Mouse (Mus musculus) lung, adult 2 months (tissue): ENCODE data around the gene Ablim1. TPM values are rescaled to one million over a fixed set of nuclear protein-coding genes. Genes with fewer than 3 reads are reported as not detected.

ENCODE experiments used
- DNase-seq: peaks from one replicate; pipeline ENCODE4 v3.0.0; 2022
- H3K4me1 ChIP-seq: fragments of 200-500 bp; 2 replicates; pipeline ENCODE4 v1.6.1; 2011; ENCODE audit warnings: low read length; ENCODE audit not compliant: control insufficient read depth, insufficient read depth
- H3K4me3 ChIP-seq: fragments of 200-500 bp; replicated peaks from 2 replicates; pipeline ENCODE3; 2011; ENCODE audit warnings: low read depth, mild to moderate bottlenecking, control low read depth, low read length; ENCODE audit errors: extremely low read depth
- CTCF ChIP-seq: fragments of 200-500 bp; IDR thresholded peaks from 2 replicates; pipeline ENCODE4 v1.5.1; 2011; ENCODE audit warnings: mild to moderate bottlenecking, low read length, control low read depth; ENCODE audit not compliant: insufficient read depth
- POLR2A ChIP-seq: fragments of 200-500 bp; IDR thresholded peaks from 2 replicates; pipeline ENCODE4 v1.6.1; 2011; ENCODE audit warnings: low read depth, mild to moderate bottlenecking, control low read depth, low read length, borderline replicate concordance; ENCODE audit errors: extremely low read depth
- WGBS: fragments of 180-500 bp; shearing (Covaris S2); methylation state at CpG from one replicate; pipeline ENCODE4 v1.1.7; 2018; 5-methylcytosine and 5-hydroxymethylcytosine counted together
- polyA plus RNA-seq: library from polyadenylated mRNA; depleted of rRNA; stranded (reverse); fragments of >200 nt; gene quantifications from 2 replicates; pipeline ENCODE4 v1.2.3, GENCODE M21; 2012

Gene Ablim1
- polyA plus RNA-seq, 1 experiment: 71.3 TPM

DNA sequence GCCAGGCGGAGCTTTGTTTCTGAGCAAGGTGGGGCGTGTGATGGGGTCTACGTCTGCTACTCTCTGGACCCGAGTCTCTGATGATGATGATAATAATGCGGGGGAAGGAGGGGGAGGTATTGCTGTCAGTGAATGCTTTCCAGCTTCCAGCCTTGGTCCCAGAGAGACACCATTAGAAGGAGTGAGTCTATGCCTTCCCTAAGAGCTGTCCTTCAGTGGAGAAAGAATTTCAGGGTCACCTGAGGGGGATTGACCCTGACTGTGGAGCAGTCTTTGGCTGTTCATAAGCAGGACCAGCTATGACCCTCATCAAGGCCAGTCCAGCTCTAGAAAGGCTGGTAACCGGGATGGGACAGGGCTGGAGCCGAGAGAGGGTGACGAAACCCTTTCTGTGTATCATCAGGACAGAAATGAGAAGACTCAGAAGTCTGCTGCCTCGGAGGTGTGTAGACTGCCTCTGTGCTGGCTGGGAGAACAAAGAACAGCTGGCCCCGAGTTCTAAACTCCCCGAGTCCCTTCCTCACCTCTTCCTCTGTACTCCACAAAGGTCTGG lies 370 bp upstream of the Ablim1 start:
- WGBS: 43% methylated on average over 11 of the region's 11 CpGs
- DNase-seq: no peak
- Histone ChIP-seq H3K4me3 (peak overlapping the region; percentile 55), H3K4me1 (no peaks in the 10 kb centered on the region)
- TF ChIP-seq POLR2A (no peak), CTCF (no peak)

- 63% methylated on average over 3 of the region's 3 CpGs for WGBS
- H3K4me3 ChIP-seq: peak overlapping the region; percentile 55
- H3K4me1 ChIP-seq: no peaks in the 10 kb centered on the region
- no peak for DNase-seq
- TF ChIP-seq POLR2A (no peak), CTCF (no peak)
Observed at GRCm38 (mm10) chr19:57313891-57314345, 801 bp downstream of the Ablim1 start.

DNA sequence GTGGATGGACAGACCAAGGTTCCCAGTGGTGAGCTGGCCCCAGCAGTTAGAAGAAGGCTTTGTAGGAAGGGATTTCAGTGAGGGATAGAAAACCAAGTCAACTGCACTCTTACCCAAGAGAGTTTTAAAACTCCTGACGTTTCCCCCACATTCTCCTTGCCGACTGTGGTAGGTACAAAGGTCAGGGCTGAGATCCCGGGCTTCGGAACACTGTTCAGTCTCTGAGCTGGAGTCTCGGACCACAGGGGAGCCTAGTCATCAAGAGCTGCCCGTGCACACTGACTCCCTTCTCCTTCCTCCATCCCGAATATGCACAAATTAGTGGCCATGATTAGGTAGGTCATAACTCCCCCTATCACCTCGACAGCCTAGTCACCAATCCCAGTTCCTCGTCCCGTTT lies 1.5 kb downstream of the Ablim1 start:
- TF ChIP-seq POLR2A (no peak), CTCF (no peak)
- H3K4me3 ChIP-seq: no peak overlapping the region
- H3K4me1 ChIP-seq: no peaks in the 10 kb centered on the region
- no peak for DNase-seq
- 75% methylated on average over 10 of the region's 10 CpGs for WGBS

GRCm38 (mm10) chr19:57309980-57310379 lies 4.7 kb downstream of the Ablim1 start:
- WGBS: 71% methylated on average over 4 of the region's 4 CpGs
- Histone ChIP-seq H3K4me1 (no peaks in the 10 kb centered on the region), H3K4me3 (no peak overlapping the region)
- no peak for DNase-seq
- TF ChIP-seq POLR2A: no peak
- no peak for TF ChIP-seq CTCF

- Histone ChIP-seq H3K4me1 (no peaks in the 10 kb centered on the region; the same call in 1 of the 2 replicates), H3K4me3 (no peak overlapping the region)
- 30% methylated on average over 4 of the region's 4 CpGs for WGBS
- TF ChIP-seq POLR2A (no peak), CTCF (no peak)
- no peak for DNase-seq
Observed at GRCm38 (mm10) chr19:57306601-57307000, 8.1 kb downstream of the Ablim1 start.

- DNase-seq: no peak
- Histone ChIP-seq H3K4me3 (no peak overlapping the region), H3K4me1 (no peaks in the 10 kb centered on the region; the same call in 1 of the 2 replicates)
- TF ChIP-seq CTCF (no peak), POLR2A (no peak)
- WGBS: 39% methylated on average over 8 of the region's 8 CpGs
Observed at GRCm38 (mm10) chr19:57305972-57306371, 8.7 kb downstream of the Ablim1 start.

- Histone ChIP-seq H3K4me3 (no peak overlapping the region), H3K4me1 (no peaks in the 10 kb centered on the region; the same call in 1 of the 2 replicates)
- no peak for TF ChIP-seq CTCF
- TF ChIP-seq POLR2A: no peak
- no peak for DNase-seq
- WGBS: 67% methylated on average over 2 of the region's 2 CpGs
Observed at GRCm38 (mm10) chr19:57304666-57305065, 10.1 kb downstream of the Ablim1 start.

DNA sequence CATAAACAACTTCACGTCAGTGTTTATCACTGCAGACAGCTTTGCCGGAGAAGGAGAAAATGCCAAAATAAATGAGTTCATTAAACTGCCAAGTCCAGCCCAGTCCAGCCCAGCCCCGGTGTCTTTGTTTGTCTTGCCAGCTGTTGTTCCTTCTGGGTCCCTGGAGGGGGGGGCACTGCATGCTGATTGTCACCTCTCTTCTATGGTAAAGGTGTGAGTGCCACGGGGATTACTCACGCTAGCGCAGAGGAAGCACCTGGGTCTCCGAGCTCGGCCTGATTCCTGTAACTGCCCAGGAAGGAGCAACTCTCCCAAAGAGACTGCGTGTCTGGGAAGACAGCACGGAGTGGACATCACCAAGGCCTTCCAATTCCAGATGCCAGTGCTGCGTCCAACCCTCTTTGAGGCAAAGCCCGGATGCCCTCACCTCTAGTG lies 12.7 kb downstream of the Ablim1 start:
- no peak for DNase-seq
- no peaks in the 10 kb centered on the region; the same call in 1 of the 2 replicates for H3K4me1 ChIP-seq
- TF ChIP-seq CTCF (no peak), POLR2A (no peak)
- H3K4me3 ChIP-seq: no peak overlapping the region
- WGBS: 30% methylated on average over 12 of the region's 12 CpGs

GRCm38 (mm10) chr19:57298006-57298405 lies 16.7 kb downstream of the Ablim1 start:
- 77% methylated on average over 5 of the region's 5 CpGs for WGBS
- peaks cover 6% of the 10 kb centered on the region; the same call in 1 of the 2 replicates for H3K4me1 ChIP-seq
- H3K4me3 ChIP-seq: no peak overlapping the region
- no peak for DNase-seq
- no peak for TF ChIP-seq POLR2A

DNA sequence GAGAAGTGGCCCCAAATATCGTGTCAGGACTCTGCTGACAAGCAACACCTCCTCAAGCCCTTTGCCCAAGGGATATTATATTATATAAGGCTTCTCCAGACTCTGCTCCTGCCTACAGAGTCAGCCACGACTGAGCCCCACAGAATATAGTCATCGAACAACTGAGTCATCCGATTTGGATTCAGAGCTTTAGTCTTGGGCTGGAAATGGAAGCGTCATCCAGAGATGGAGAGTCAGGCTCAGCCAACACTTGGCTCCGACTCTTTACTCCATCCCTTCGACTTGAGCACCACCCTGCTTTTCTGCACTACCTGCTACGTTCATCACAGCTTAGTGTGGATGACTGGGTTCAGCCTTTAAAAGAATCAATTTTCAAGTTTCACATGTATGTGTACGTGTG lies 17.3 kb downstream of the Ablim1 start:
- no peak for DNase-seq
- whole genome bisulfite sequencing: 87% methylated on average over 9 of the region's 9 CpGs
- Histone ChIP-seq H3K4me1 (peaks cover 6% of the 10 kb centered on the region; the same call in 1 of the 2 replicates), H3K4me3 (no peak overlapping the region)
- no peak for TF ChIP-seq CTCF
- TF ChIP-seq POLR2A: no peak
